Mouse (Mus musculus): ENCODE measurements around the gene Tinf2. TPM values are rescaled to one million over a fixed set of nuclear protein-coding genes. Genes with fewer than 3 reads are reported as not detected.

Tinf2 gene
- polyA plus RNA-seq, 1 experiment from 2014 or later, result 24.9 TPM

DNA sequence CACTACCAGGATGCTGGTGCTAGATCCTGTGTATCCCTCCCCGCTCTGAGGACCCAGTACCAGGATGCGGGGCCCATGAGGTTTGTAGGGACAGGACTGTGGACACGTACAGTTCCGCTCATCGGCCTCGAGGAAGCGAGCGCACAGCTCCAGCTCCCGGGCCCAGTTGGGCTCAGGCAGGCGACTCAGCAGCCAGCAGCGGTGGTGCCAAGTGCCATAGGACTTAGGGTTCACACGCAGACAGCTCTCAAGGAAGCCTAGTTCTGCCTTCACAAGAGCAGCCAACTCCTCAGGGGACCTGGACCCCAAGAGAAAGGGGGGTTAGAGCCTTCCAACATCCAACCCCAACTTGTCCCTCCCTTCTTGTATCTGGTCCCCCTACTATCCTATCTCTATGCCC, 39.0 kb upstream of the Tinf2 start:
- Histone ChIP-seq H3K4me2 (peak overlapping the region; percentile 79), H3K4me1 (peaks cover 16% of the 10 kb centered on the region), H3K9me3 (replicated peaks) (no peaks in the 10 kb centered on the region), H3K4me3 (replicated peaks) (peak overlapping the region; percentile 92; the same call in 1 of the 2 replicates), H3K36me3 (peaks cover 34% of the 10 kb centered on the region), H3K27ac (replicated peaks) (no peak overlapping the region), H3K27me3 (replicated peaks) (no peaks in the 10 kb centered on the region), H3K9ac (replicated peaks) (peak overlapping the region; percentile 75; the same call in 1 of the 2 replicates)
- ATAC-seq (ENCODE audit: low FRiP score), result no peak
- 94% methylated on average over 12 of the region's 12 CpGs for WGBS

DNA sequence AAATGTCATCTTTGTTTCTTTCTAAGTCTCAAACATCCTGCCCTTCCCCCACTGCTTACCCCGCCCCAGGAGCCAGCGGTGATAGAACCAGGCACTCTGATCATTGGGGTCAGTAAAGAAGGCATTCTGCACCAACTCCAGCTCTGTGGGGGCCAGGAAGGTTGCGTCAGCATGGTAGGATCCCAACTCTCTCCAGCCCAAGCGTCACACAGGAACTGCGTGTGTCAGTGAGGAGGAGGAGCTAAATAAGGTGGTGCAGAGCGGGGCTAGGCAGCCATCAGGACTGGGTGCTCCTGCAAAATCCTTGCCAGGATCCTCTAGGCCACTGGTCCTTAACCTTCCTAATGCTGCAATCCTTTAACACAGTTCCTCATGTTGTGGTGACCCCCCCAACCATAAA, 38.1 kb upstream of the Tinf2 start:
- H3K4me3 ChIP-seq (replicated peaks), result no peak overlapping the region
- H3K27ac ChIP-seq (replicated peaks), result no peak overlapping the region
- no peaks in the 10 kb centered on the region for H3K27me3 ChIP-seq (replicated peaks)
- 92% methylated on average over 6 of the region's 6 CpGs for WGBS
- no peak overlapping the region for H3K9ac ChIP-seq (replicated peaks)
- H3K9me3 ChIP-seq (replicated peaks), result no peaks in the 10 kb centered on the region
- ATAC-seq (ENCODE audit: low FRiP score), result no peak
- H3K36me3 ChIP-seq, result peaks cover 34% of the 10 kb centered on the region
- peaks cover 16% of the 10 kb centered on the region for H3K4me1 ChIP-seq
- no peak overlapping the region for H3K4me2 ChIP-seq

DNA sequence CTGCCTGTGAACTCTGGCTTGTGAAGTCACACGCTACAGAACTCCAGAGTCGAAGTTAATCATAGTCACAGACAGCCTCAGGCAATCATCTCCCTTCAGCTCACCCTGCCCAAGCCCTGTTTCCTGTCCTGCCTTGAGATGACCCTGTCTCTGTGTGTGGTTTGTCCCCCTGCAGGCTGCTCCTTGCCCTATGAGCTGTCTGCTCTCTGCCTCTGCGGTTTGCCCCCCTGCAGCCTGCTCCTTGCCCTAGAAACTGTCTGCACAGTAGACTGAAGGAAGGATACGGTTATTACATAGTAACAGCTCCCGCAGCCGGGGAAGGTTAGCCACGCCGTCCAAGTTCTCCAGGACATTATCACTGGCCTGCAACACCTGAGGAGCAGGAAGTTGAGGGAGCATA, 35.3 kb upstream of the Tinf2 start:
- Histone ChIP-seq H3K4me2 (no peak overlapping the region), H3K27me3 (replicated peaks) (peaks cover 24% of the 10 kb centered on the region), H3K27ac (replicated peaks) (no peak overlapping the region), H3K9me3 (replicated peaks) (no peaks in the 10 kb centered on the region), H3K36me3 (peaks cover 34% of the 10 kb centered on the region), H3K4me3 (replicated peaks) (no peak overlapping the region), H3K9ac (replicated peaks) (no peak overlapping the region), H3K4me1 (peaks cover 12% of the 10 kb centered on the region)
- WGBS, result 86% methylated on average over 8 of the region's 8 CpGs
- ATAC-seq (ENCODE audit: low FRiP score), result no peak

DNA sequence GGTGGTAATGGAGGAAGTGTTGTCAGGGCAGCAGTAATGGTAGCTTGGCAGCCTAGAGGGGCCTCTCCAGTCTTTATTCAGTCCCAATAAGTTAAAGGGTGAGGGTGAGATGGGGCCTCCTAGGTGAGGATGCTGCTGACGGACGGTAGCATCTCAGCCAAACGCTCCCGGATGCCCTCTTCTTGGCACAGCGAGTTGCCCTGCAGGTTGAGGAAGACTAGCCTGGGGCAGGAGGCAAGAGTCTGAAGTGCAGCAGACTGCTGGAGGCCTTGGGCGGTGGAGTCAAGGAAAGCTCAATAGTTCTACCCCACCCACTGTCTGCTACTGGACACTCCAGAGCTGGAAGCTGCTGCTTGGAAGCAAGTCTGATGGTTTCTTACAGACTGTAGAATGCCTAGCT, 34.7 kb upstream of the Tinf2 start:
- Histone ChIP-seq H3K4me1 (peaks cover 8% of the 10 kb centered on the region), H3K4me2 (no peak overlapping the region), H3K36me3 (peaks cover 34% of the 10 kb centered on the region), H3K9me3 (replicated peaks) (no peaks in the 10 kb centered on the region), H3K9ac (replicated peaks) (no peak overlapping the region), H3K4me3 (replicated peaks) (no peak overlapping the region), H3K27ac (replicated peaks) (no peak overlapping the region), H3K27me3 (replicated peaks) (peaks cover 28% of the 10 kb centered on the region)
- 93% methylated on average over 6 of the region's 6 CpGs for WGBS
- no peak for ATAC-seq (ENCODE audit: low FRiP score)

DNA sequence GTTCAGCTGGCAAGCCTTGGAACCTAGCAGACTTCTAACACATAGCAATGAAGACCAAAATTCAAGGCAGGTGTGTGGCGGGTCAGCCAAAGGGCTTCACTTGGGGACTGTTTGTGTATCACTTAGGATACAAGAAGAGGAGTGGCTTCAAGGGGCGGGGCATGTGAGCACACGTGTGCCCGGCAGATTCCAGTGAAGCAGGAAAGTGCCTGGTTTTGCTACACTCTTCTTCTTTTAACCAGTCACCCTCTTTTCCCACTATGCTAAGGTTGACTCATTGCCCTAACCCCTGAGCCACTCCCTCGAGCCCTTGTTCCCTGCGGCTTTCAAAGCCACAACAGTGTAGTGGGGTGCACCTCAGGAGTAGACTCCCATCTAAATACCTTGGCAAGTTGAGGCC, 33.3 kb upstream of the Tinf2 start:
- Histone ChIP-seq H3K36me3 (peaks cover 28% of the 10 kb centered on the region), H3K27ac (replicated peaks) (no peak overlapping the region), H3K4me3 (replicated peaks) (no peak overlapping the region), H3K27me3 (replicated peaks) (peaks cover 28% of the 10 kb centered on the region), H3K4me1 (no peaks in the 10 kb centered on the region), H3K9ac (replicated peaks) (no peak overlapping the region), H3K9me3 (replicated peaks) (no peaks in the 10 kb centered on the region), H3K4me2 (no peak overlapping the region)
- WGBS, result 47% methylated on average over 6 of the region's 6 CpGs
- no peak for ATAC-seq (ENCODE audit: low FRiP score)

DNA sequence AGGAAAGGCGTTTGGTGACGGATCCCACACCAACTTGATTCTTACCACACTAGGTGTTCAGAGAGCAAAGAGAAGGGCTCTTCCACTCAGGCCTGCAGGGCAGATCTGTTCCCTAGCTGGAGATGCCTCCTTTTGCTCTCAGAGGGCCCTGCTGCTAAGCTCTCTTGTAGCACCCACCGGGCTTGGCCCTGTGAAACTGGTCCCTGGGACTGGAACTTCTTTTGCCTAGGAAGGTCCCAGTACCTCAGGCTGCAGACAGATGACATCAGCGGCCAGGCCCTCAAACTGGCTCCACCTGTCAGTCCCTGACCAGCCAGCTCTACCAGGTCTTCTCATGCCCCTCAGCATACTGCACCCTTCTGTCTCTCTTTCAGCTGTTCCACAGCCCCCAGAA, 32.1 kb upstream of the Tinf2 start, which contains the start of gene Tgm1:
Gene Tgm1, minus strand, starts transcription at position 198 of the 394 bp plus-strand sequence.
- Histone ChIP-seq H3K27ac (replicated peaks) (no peak within 1 kb of the TSS), H3K4me2 (peak within 1 kb of the TSS; percentile 33), H3K36me3 (peaks cover 25% of the 10 kb centered on the region), H3K9me3 (replicated peaks) (no peaks in the 10 kb centered on the region), H3K4me1 (no peaks in the 10 kb centered on the region), H3K27me3 (replicated peaks) (peaks cover 28% of the 10 kb centered on the region), H3K9ac (replicated peaks) (no peak within 1 kb of the TSS), H3K4me3 (replicated peaks) (no peak within 1 kb of the TSS)
- 35% methylated on average over 4 of the region's 4 CpGs for WGBS
- ATAC-seq (ENCODE audit: low FRiP score), result no peak

DNA sequence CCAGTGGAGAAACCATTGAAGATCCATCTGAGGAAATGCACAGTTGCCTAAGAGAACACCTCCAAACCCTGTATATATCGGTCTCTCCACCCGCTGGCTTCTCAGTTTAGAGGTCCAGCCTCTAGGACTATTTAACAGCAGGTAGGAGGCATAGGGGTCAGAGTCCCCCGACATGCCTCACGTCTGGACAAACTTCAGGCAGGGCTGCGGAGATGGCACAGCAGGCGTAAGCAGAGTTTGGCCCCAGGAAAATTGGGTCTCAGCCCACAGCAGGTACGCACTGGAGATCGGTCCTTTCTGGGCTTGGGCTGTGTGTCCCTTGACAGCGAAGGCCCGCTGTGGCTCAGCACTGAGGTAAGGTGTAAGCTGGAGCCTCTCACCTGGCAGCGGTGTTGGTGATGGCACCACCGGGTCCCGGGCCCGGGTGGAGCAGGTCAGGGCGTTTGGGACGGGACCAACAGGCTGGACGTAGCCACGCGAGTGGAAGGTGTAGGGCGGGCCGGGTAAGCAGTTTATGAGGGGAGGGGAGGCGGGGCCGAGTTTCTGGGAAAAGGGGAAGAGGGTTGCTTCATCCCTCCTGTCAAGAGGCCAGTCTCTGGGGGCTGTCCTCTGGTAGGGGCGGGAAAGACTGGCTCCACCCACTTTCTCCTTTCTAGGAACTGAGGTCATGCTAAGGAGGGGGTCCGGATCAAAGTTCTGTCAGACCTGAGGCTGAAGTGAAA, 31.5 kb upstream of the Tinf2 start:
- no peak overlapping the region for H3K4me3 ChIP-seq (replicated peaks)
- ATAC-seq (ENCODE audit: low FRiP score), result no peak
- H3K27ac ChIP-seq (replicated peaks), result no peak overlapping the region
- peaks cover 28% of the 10 kb centered on the region for H3K27me3 ChIP-seq (replicated peaks)
- peaks cover 20% of the 10 kb centered on the region for H3K36me3 ChIP-seq
- no peaks in the 10 kb centered on the region for H3K4me1 ChIP-seq
- WGBS, result 15% methylated on average over 25 of the region's 25 CpGs
- H3K4me2 ChIP-seq, result peak overlapping the region; percentile 33
- H3K9ac ChIP-seq (replicated peaks), result no peak overlapping the region
- no peaks in the 10 kb centered on the region for H3K9me3 ChIP-seq (replicated peaks)

DNA sequence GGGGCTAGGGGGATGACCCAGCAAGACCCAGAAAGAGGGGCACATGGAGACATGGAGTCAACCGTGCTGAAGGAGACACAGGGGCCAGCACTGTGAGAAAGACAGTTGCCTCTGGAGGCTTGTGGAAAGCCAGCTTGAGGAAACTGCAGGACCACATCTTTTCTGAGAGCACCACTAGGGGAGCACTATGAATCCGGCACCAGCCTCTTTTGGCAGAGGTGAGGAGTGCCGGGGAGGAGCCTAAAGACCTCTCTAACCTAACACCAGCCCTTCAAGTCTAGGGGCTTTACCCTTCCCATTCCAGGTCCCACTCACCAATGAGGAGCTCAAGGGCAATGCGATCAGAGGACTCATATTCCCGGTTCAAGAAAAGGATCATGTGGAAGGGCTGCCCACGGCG, 30.2 kb upstream of the Tinf2 start:
- H3K9ac ChIP-seq (replicated peaks), result no peak overlapping the region
- no peak for ATAC-seq (ENCODE audit: low FRiP score)
- no peak overlapping the region for H3K4me3 ChIP-seq (replicated peaks)
- peaks cover 8% of the 10 kb centered on the region for H3K36me3 ChIP-seq
- WGBS, result 83% methylated on average over 7 of the region's 7 CpGs
- H3K27me3 ChIP-seq (replicated peaks), result peaks cover 28% of the 10 kb centered on the region
- no peaks in the 10 kb centered on the region for H3K9me3 ChIP-seq (replicated peaks)
- H3K27ac ChIP-seq (replicated peaks), result no peak overlapping the region
- H3K4me1 ChIP-seq, result no peaks in the 10 kb centered on the region
- no peak overlapping the region for H3K4me2 ChIP-seq

DNA sequence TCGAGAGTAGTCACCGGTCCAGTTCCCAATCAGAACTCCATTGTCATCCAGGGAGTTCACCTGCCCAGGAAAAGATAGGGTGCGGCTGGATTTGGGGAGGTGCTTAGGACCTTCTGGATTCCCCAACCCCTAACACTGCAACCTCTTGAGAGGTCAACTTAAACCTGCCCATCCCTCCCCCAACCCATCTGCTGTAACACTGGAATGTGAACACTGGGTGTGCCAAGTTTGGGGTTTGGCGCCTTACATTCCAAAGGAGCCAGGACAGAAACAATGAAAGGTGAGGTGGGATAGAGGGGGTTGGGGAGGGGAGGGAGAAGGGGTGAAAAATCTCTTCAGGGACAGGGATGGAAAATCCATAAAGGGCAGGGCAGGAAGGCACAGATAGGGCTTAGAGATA, 27.9 kb upstream of the Tinf2 start:
- H3K36me3 ChIP-seq, result no peaks in the 10 kb centered on the region
- no peaks in the 10 kb centered on the region for H3K4me1 ChIP-seq
- no peak for ATAC-seq (ENCODE audit: low FRiP score)

DNA sequence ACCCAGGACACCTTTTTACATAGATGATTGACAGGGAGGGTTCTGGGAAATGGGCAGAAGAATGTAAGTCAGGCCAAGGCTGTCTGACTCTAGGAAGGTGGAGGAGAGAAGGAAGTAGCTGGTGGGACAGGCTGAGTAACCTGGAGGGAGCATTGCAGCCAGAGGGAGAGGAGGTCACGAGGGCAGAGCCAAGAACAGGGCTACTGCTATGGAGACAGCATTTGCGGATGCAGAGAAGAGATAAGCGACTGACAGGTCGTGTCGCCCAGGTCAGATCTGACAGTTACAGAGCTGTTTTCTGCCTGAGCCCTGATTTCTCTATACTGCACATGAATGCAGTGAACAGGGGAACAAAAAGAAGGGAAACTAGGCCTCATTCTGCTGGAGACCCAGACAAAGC, 25.8 kb upstream of the Tinf2 start:
- Histone ChIP-seq H3K9me3 (replicated peaks) (no peaks in the 10 kb centered on the region), H3K4me2 (no peak overlapping the region), H3K36me3 (no peaks in the 10 kb centered on the region), H3K4me3 (replicated peaks) (no peak overlapping the region), H3K4me1 (no peaks in the 10 kb centered on the region), H3K27me3 (replicated peaks) (peaks cover 9% of the 10 kb centered on the region), H3K9ac (replicated peaks) (no peak overlapping the region), H3K27ac (replicated peaks) (no peak overlapping the region)
- no peak for ATAC-seq (ENCODE audit: low FRiP score)
- WGBS, result 91% methylated on average over 5 of the region's 5 CpGs

More for the DNA sequence above, 27.9 kb upstream of the Tinf2 start:
- peaks cover 28% of the 10 kb centered on the region for H3K27me3 ChIP-seq (replicated peaks)
- H3K9me3 ChIP-seq (replicated peaks), result no peaks in the 10 kb centered on the region
- H3K4me2 ChIP-seq, result no peak overlapping the region
- WGBS, result 91% methylated on average over 4 of the region's 4 CpGs
- no peak overlapping the region for H3K27ac ChIP-seq (replicated peaks)
- no peak overlapping the region for H3K9ac ChIP-seq (replicated peaks)
- H3K4me3 ChIP-seq (replicated peaks), result no peak overlapping the region

DNA sequence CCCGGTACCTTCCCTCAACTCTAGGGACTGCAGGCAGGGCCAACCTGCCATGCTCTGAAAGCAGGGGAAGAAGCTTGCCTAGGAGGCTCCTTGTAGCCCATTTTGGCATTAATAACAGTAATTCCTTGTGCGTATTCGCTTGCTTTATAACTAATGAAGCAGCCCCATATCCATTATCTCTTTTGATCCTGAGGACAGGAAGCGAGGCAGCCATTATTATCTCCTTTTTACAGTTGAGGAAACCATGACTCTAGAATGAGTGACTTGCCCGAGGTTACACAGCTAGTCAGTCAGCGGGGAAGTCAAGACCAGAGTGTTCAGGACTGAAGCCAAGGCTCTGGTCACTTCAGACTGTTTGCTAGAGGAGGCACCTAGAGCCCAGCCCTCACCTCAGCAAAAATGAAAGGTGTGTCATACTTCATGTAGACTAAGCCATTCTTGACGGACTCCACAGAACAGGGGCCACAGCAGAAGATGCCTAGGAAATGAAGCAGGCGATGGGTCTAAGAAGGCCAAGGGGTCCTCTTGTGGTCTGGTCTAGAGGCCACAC, 24.5 kb upstream of the Tinf2 start:
- Histone ChIP-seq H3K9ac (replicated peaks) (no peak overlapping the region), H3K27ac (replicated peaks) (no peak overlapping the region), H3K9me3 (replicated peaks) (no peaks in the 10 kb centered on the region), H3K4me1 (no peaks in the 10 kb centered on the region), H3K4me3 (replicated peaks) (no peak overlapping the region), H3K4me2 (no peak overlapping the region), H3K27me3 (replicated peaks) (no peaks in the 10 kb centered on the region), H3K36me3 (no peaks in the 10 kb centered on the region)
- WGBS, result 87% methylated on average over 8 of the region's 8 CpGs
- ATAC-seq (ENCODE audit: low FRiP score), result no peak

DNA sequence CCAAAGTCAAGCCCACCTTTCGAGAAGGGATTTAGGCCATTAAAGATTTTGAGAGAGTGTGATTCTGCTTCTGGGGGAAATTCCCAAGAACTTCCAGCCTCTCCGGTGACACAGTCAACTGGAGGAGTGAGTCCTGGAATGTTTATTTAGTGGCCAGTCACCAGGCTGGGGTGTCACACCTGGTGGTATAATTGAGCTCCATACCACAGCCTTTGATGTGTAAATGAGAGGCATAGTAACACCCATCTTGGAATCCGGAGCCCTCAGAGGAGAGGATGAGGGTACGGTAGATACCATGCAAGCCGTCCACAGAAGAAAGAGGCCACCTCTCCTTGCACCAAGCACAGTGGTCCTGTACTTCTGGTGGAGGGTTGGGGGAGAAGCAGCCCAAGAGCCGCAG, 21.1 kb upstream of the Tinf2 start:
- Histone ChIP-seq H3K4me1 (no peaks in the 10 kb centered on the region), H3K27ac (replicated peaks) (no peak overlapping the region), H3K27me3 (replicated peaks) (no peaks in the 10 kb centered on the region), H3K36me3 (no peaks in the 10 kb centered on the region), H3K9me3 (replicated peaks) (no peaks in the 10 kb centered on the region), H3K4me3 (replicated peaks) (no peak overlapping the region), H3K9ac (replicated peaks) (no peak overlapping the region), H3K4me2 (no peak overlapping the region)
- 64% methylated on average over 6 of the region's 6 CpGs for WGBS
- ATAC-seq (ENCODE audit: low FRiP score), result no peak
